Mouse (Mus musculus) heart, adult 8-10 months (tissue): ENCODE results near the gene Reps2. TPM values are rescaled to one million over a fixed set of nuclear protein-coding genes. Genes with fewer than 3 reads are reported as not detected.

Source experiments
- DNase-seq: peaks from one replicate; pipeline ENCODE4 v3.0.0; 2022; ENCODE audit warnings: low spot score
- total RNA-seq, 4 experiments: library from RNA; stranded (reverse); gene quantifications; 2 replicates each; pipeline ENCODE4 v1.2.4; 2022

The Reps2 gene
- 1 to 10 TPM; 1.1 to 2.1 (median 1.3) TPM for total RNA-seq

DNA sequence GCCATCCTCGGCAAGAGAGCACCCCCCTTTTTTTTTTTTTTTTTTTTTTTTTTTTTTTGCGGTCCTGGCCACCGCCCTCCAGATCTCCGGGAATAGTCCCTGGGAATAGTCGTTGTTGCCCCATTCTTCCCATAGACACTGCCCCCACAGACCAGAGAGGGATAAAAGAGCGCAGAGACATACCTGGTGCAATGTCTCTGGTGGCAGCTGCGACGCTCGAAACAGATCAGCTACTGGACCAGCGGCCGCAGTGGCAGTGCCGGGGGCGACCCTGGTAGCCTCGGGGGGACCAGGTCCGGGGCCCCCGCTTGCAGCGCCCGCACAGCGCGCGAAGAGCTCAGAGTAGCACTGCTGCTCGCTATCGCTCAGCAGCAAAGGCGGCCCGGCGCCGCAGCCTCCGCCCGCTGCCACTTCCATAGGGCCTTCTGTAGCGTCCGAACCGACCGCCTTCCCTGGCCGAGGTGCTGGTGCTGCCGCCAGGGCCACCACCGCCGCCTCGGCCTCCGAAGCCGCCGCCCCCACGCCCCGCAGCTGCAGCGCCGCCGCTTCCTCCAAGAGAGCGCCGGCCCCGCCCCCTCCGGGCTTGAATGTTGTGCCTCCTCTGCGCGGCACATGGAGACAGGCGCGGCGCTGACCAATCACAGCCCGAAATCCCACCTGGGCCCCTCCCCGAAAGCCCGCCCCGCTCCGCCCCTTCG is at the start of gene Reps2:
Gene Reps2 (minus strand): TSS at position 559 of the 698 bp plus-strand sequence.
- DNase-seq: peak; percentile 28

DNA sequence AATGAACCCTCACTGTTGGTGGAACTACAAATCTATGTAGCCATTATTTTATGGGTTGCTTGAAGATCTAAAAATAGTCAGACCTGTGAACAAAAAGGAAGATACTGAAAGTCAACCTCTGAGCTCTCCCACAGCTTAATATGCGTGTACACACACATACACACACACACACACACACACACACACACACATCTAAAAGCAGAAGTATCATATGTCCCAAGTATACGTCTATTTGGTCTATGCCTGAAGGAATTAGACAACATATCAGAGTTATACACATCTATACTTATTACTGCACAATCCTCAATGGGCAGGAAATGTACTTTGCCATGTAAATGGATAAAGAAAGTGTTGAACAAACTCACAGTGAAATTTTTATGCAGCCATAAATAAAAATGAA is 47.8 kb upstream of the Reps2 start:
- no peak for DNase-seq

DNA sequence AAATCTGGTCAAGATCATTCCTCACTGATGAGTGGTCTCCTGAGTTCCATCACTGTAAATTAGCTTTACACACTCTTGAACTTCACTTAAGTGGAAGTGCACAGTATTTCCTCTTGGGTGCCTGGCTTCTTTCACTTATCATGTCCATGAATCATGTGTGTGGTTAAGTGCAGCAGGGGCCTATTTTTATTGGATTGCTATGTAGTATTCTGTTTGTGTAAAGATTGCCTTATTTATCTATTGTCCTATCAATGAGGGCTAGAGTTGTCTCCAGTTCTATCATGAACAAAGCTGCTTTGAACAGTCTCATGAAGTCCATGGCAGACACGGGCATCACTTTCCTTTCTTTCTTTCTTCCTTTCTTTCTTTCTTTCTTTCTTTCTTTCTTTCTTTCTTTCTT is 41.9 kb upstream of the Reps2 start:
- no peak for DNase-seq

DNA sequence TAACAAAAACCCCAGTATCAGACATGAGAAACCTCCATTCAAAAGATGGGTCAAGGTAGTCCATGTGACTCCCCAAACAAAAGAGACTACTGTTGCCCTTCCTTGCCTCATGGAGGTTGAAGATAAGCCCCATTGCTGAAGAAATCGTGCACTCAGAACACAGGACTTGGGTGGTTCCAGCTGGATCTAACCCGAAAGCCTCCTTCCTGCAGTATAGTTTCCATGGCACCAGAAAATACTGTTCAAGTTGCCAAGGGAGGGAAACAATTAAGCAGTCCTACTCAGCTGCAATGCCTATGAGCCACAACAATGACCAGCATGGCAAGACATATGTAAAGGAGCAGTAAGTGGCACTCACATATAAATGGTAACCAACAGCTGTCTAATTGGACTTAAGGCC is 36.1 kb upstream of the Reps2 start:
- DNase-seq: no peak

DNA sequence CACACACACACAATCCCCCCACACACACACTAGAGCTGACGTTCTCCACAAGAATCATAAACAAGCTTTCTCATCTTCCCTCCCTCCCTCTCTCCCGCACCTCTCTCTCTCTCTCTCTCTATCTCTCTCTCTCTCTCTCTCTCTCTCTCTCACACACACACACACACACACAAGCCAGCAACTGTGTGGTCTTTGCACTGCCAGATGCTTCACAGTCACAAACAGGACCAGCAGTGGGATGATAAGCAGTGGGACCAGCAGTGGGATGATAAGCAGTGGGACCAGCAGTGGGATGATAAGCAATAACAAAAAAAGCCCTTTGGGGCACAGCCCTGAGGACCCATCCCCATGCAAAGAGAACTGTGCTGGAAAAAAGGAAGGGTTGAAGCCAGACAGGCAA is 35.4 kb upstream of the Reps2 start:
- no peak for DNase-seq

DNA sequence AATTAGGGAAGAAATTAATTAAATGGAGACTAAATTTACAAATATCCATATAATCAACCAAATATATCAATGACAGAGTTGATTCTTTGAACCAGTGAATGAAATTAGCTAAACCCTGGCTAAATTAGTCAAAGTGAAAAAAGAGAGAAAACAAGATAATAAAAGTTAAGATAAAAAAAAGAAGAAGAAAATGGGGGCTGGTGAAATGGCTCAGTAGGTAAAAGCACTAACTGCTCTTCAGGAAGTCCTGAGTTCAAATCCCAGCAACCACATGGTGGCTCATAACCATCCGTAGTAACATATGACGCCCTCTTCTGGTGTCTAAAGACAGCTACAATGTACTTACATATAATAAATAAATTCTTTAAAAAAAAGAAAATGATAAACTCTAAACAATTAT is 22.7 kb upstream of the Reps2 start:
- DNase-seq: no peak

DNA sequence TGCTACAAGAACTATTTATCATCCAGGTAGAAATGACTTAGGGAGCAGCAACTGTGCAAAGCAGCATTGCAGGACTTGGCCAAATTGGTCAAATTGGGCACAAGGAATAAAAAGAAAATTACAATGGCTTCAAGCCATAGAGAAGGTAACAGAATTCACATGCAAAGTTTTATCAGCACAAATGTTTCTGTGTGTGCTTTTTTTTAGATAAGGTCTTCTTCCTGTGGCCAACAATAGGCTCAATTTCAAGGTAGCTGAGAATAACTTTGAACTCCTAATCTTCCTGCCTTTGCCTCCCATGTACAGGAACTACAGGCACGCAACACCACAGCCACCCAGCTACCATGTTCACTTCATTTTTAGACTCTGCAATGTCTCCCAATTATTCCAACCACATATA is 16.7 kb upstream of the Reps2 start:
- DNase-seq: no peak

DNA sequence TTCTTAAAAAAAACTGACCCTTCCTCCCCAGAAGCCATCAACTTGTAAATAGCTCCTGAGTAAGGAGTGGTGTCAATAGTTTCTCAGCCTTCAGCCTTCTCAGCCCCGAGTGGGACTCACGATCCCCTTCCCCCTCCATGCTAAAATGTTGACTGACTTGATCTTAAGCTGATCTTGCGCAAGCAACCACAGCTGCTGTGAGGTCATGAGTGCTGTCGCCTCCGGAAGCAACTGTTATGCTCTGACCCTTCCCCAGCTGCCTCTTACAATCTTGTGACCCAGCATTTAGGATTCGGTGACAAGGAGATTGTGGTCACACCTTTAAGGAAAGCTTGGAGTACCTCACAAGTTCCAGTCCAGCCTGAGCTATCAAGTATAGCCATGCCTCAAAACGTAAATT is 10.1 kb upstream of the Reps2 start:
- no peak for DNase-seq

DNA sequence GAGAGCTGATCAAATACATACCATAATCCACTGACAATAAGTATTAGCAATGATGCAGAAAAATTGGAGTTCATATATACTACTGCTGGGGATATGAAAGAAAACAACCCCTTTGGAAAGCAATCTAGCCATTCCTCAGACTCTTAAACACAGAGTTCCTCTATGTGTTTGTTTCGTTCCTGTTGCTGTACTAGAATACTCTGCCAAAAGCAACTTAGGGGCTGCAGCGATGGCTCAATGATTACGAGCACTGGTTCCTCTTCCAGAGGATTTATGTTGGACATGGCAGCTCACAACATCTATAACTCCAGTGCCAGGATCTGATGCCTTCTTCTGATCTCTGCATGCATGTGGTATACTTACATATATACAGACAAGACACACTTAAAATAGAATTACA is 9.0 kb upstream of the Reps2 start:
- no peak for DNase-seq

DNA sequence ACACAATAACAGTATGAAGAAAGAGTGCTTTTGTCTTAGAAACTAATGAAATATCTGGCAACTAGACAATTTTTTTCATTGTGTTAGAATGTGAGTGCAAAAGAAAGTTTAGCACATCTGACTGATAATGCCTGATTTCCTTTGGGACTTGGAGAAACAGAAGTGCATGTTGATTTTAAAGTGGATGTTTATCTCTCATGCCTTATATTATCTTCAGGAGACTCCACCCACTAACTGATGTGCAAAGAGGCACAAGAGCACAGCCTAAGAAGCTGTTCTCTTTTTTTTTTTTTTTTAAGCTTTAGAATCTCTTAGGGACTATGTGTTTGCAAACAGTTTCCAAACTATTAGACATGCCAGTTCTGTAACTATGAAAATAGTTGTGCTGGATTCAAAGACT is 7.7 kb upstream of the Reps2 start:
- DNase-seq: no peak

DNA sequence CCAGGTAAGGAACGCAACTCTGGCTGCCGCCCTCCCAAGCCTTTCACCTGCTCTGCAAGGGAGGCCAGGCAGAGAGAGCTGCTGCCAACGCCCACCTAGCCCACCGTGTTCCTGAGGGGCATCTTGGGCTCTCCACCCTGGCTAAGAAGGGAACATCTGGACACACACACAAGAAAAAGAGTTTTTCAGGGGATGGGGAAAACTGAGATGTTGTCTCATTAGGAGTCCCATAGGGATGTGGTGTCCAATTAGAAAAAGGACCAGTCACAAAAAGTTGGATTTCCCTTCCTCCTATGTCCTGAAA is 292 bp upstream of the Reps2 start:
- DNase-seq: no peak

DNA sequence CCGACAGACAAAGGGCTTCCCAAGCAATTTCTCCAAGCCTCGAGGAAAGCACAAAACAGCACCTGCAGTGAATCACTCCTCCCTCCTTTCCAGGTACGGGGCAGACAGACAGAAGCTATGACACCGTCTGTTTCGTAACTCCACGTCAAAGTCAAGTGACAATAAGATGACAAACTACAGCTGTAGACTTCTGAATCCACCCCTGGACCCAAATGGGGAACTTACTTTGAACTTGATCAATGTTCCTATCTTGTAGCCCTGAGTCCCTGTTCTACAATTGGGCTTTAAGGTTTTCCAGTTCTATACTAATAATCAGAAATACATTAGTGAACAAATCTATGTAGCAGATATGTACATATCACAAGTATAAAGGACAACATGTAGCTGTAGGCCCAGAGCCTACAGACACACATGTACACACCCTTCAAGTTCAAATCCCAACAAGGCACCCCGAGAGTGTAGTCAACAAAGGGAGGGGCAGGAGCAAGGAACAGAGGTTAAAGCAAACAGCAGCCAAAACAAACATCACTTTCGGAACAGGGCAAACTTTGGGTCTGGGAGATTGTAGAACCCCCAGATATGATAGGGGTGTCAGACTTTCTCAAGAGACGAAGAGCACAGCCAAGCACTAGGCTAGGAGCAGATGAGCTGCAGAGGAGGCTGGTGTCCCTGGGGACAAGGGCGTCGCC is 903 bp downstream of the Reps2 start:
- no peak for DNase-seq

DNA sequence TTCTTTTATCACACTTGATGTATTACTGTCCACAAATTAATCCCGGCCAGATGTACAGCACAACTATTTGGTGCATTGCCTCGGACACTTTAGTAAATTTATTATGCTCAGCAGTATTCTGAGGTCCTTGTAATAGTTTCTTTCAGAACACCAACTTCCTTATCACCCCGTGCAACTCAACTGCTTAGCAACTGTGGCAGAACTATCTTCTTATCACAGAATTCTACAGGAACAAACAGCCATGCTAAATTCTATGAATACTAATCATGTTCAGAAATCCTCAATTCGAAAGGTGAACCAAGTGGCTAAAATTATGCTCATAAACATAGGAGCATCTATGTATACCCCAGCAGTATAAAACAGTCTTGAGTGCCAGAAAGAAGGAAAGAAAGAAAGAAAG is 1.7 kb downstream of the Reps2 start:
- no peak for DNase-seq

DNA sequence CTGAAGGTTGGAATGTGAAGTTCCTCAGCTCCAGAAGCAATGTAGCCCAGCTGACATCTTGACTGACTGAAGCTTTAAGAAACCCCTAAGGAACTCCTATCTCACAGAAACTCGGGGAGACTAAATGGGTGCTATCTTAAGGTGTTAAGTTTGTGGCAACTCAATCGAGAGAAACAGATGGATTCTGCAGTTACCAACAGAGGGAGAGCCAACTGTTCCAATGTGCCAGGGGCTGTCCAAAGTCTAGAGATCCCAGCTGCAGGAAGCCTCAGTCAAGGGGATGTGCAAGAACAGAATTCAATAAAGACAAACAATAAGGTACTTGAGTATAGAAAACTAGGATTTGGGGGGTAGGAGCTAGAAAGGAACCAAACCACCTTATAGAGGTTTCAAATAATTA is 8.3 kb downstream of the Reps2 start:
- DNase-seq: no peak

DNA sequence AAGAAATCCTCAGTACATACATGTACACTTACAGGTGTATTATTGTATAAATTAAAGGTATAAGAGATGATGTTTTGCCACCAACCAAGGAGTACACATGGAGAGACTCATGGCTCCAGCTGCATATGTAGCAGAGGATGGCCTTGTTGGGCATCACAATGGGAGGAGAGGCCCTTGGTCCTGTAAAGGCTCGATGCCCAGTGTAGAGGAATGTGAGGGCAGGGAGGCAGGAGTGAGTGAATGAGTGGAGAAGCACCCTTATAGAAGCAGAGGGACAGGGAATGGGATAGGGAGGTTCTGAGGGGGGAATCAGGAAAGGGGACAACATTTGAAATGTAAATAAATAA is 21.4 kb downstream of the Reps2 start:
- no peak for DNase-seq

DNA sequence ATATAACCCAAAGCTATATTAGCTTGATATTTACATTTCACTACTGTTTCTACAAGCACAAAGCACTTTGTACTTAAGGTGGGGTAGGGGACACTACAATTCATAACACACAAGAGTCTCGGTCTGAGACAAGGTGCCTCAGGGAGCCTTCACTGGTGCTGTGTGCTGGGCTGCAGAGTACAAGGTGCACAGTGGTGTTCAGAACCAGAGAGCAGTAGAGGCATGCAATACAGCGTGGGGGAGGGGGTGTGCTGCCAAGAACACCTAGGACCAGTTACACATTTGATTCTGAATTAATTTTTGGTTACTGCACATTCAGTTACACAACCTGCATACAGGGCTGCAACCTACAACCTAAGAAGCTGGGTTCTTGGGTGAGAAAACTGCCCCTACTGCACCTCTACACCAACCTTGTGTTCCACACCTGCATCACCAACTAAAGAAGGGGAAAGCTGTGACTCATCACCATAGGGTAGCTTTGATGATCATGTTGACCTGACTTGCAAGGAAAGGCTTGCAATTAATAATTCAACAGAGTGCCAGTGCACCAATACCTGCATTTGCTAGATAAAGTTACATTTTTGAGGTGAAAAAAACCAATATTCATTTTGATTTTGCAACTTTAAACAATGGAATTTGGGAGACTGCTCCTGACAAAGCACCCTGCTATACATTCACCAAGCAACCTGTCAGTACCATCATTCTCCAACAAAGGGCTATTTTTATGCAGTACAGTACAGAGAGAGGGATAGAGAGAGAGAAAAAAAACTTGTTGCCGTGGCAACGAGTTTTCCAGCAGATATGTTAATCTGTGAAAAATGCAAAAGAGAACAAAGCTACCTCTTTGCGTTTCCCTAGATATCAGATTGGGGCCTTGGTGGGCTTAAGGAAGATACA is 22.0 kb downstream of the Reps2 start:
- DNase-seq: no peak

DNA sequence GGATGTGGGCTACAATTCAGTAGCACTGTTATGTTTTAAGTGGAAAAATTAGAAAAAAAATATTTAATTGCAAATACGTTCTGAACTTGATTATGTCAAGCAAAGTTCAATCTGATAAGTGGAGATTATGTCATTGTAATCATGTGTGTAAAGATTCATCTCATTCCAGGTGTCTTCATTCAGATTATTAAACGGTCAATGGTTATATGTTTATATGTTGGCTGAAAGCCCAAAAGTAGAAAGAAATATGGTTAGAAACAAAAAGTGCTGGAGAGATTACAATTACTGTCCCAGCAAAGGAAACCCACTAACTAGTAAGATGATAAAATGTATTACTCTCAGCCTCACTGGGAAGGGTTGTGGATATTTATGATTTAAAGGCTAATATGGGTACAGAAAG is 23.7 kb downstream of the Reps2 start:
- DNase-seq: no peak

DNA sequence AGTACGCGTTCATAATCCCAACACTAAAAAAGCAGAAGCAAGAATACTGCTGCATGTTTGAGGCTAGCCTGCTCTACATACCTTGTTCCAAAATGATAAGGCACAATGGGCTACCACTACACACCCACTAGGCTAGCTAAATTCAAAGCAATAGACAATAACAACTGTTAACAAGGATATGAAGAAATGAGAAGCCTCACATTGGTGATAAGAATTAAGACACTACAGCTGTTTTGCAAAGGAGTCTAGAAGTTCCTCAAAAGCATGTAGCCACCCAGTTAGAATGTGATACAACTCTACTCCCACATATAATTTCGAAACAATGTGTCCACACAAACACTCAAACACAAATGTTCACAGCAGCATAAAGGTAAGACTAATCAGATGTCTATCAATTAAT is 24.9 kb downstream of the Reps2 start:
- DNase-seq: no peak

DNA sequence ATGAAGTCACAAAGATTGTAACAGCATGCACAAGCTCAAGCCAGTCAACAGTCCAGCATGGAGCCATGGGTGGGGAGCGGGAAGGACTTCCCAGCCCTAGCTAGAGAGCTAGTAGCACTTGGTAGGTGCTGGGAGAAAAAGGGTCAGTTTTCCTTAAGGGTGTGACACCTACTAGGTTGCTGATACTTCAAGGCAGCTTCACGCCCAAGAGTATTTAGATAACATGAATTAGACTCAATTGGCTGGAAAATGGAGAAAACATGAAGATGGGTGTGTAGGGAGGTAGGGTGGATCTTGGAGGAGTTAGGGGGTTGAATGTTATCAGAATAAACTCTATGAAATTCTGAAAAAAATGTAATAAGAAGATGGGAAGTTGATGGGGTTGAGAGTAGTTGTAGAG is 37.3 kb downstream of the Reps2 start:
- DNase-seq: no peak

DNA sequence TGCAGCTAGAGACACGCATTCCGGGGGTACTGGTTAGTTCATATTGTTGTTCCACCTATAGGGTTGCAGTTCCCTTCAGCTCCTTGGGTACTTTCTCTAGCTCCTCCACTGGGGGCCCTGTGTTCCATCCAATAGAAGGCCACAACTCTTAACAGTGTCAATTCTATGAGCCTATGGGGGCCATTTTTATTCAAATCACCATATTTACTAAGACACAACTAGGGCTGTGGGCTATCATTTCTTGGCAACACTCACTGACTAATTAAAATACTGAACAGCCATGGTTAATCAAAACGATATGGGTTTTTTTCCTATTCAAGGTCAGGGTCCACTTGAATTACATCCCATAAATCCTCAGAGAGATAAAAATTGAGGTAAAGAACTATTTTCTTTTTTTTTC is 43.8 kb downstream of the Reps2 start:
- DNase-seq: no peak

DNA sequence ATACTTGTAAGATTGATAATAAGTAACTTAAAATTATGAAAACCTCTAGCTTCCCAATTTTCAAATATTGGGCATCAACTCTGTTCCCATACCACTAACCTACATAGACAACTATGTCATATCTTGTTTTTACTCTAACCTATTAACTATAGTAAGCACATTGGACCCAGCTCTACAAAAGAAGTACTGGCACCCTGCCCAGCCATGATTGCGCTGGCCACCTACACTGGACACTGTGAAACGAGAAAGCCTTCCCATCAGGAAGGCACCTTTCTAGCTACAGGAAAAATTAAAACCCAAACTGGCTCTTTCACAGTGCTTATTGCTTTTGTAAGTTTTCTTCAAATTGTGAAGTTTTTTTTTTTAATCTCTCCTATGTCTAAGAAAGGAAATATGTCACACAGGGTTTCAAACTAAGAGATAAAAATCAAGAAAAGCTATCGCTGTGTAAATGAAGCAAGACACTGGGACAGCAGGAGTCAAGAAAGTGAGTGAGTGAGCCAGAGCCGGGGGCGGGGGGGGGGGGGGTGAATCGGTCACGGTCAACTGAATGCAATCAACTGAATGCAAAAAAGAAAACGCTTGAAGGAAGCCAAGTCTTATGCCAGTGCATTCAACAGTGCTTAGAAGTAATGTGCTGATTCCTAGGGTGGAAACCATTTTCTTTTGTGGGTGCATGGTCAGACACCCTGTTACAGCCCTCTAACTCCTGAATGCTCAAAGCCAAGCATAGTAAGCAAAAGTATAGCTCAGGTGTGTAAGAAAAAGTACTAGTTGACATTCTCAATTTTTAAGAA is 52.2 kb downstream of the Reps2 start:
- DNase-seq: no peak

DNA sequence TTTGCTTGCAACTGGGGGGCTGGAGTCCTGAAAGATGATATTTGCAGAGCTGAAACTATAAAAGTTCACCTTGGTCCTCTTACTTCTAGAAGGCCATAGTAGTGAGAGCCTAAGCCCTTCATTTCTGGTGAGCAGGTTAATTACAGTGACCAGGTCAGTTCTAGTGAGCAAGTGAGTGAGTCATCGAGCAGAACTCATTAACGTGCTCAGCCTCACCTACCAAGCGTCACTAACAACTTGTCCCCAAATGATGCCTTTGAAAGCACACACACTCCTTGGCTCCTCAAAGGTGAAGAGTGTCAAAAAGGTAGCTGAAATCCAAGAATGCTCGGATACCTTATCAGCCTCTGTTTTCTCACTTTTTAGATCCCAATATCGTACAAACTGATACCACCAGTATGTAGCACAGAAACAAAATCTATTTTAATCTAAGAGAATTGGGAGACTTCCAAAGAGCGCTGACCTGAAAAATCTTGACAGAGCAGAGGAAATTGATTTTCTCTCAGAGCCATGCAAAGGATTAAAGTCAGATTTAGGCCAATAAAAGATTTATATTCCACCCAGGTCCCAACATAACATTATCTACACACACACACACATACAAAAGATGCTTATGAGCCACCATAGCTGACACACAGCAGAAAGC is 53.2 kb downstream of the Reps2 start:
- no peak for DNase-seq
